Mouse (Mus musculus): ENCODE data around the gene Mmp23.

- TF ChIP-seq ZC3H11A (IDR thresholded peaks at IDR 0.05; ENCODE audit: borderline replicate concordance, low read depth, low read length) (no peak), HCFC1 (IDR thresholded peaks at IDR 0.05; ENCODE audit: borderline replicate concordance, insufficient read depth, low read length) (no peak), MAFK (IDR thresholded peaks at IDR 0.05; ENCODE audit: insufficient read depth, low read depth, low read length) (no peak), ZNF384 (IDR thresholded peaks at IDR 0.05; ENCODE audit: low read depth, low read length) (no peak), CHD2 (IDR thresholded peaks at IDR 0.05; ENCODE audit: low read depth, low read length) (no peak)
Measured at GRCm38 (mm10) chr4:155601997-155602456, 51.2 kb downstream of the Mmp23 start.
